Mouse (Mus musculus): ENCODE measurements around the gene Epb41l1. TPM values are rescaled to one million over a fixed set of nuclear protein-coding genes. Genes with fewer than 3 reads are reported as not detected.
"Not testable (repeated sequence)": the region's sequence is repeated elsewhere in the genome, so short reads cannot be mapped to it uniquely, and the experiment has no call there.

The Epb41l1 gene
- total RNA-seq, 2 experiments from 2014 or later: 340 to 347 TPM

DNA sequence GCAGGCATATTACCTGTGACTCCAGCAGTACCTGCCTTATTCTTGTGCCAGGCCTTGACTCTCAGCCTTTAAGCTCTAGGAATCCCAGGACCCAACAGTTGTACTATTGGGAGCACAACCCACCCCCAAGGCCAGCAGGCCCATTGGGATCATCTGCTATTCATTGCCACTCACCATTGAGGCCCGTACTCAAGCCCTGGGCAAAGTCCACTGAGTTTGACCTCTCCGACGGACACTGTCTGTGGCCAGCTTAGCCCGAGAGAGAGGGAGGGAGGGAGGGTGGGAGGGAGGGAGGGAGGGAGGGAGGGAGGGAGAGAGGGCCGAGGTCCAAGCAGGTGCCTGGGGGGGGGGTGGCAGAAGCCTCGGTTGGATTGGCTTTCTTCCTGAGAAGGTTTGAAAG is 91.9 kb downstream of the Epb41l1 start:
- Histone ChIP-seq H3K4me3 (no peak overlapping the region), H3K27ac (no peak overlapping the region)
- DNase-seq (ENCODE audit: low spot score in 2 of 2): no peak
- TF ChIP-seq CTCF (conservative IDR thresholded peaks at IDR 0.05): no peak

DNA sequence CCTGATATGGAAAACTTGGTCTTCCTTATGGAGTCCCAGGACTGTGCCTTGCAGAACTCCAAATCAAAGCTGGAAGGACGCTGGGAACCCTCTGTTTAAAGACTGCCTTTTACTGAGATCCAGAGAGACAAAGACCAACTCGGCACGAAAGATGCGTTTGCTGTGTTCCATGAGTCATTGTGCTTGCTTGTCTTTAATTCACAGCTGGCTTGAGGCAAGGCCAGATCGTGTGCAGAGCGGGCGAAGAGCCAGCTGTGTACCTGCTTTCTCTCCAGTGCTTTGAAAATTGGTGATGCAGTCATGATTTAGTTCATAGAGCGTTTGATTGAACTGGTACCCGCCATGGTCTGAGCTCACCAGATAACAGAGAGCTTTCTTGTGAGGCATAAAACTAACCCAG is 94.4 kb downstream of the Epb41l1 start:
- peak overlapping the region; percentile 11; the same call in 1 of the 2 replicates for H3K27ac ChIP-seq
- no peak for DNase-seq (ENCODE audit: low spot score in 2 of 2)
- no peak for TF ChIP-seq CTCF (conservative IDR thresholded peaks at IDR 0.05)
- no peak overlapping the region for H3K4me3 ChIP-seq

DNA sequence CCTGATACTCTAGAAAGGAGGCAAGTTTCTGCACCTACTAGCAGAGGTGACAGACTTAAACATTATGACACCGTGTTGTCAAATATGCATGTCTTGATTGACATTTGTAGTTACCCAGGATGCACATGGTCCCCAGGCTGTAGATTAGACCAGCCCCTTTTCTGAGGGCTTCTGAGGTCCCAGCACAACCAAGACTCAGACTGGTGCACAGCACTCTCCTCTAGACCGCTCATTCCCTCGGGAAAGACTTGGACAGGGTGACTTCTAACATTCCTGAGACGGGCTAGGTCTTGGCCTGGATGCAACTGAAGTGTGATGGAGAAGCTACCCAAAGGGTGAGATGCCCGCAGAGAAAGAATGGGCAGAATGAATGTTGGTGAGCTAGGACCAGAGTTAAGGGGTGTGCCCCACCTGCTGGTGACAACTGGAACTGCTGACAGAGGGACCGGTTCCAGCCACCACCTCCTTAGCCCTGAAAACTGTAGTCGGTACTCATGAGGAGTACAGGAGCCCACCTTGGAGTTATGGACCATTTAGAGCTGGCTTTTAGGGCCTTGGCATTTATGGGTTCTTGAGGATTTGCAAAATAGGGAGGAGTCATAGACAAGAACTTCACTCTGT is 95.0 kb downstream of the Epb41l1 start:
- Histone ChIP-seq H3K27ac (no peak overlapping the region), H3K4me3 (no peak overlapping the region)
- peak; percentile 96 for TF ChIP-seq CTCF (conservative IDR thresholded peaks at IDR 0.05)
- peak; percentile 79 to 87 for DNase-seq (ENCODE audit: low spot score in 2 of 2)

GRCm38 (mm10) chr2:156516678-156517077 is 96.0 kb downstream of the Epb41l1 start:
- not testable (repeated sequence) for H3K27ac ChIP-seq; H3K4me3 ChIP-seq; DNase-seq (ENCODE audit: low spot score in 2 of 2)

GRCm38 (mm10) chr2:156518306-156518705 is 97.6 kb downstream of the Epb41l1 start:
- no peak overlapping the region for H3K4me3 ChIP-seq
- TF ChIP-seq CTCF (conservative IDR thresholded peaks at IDR 0.05): no peak
- no peak overlapping the region for H3K27ac ChIP-seq
- no peak for DNase-seq (ENCODE audit: low spot score in 2 of 2)

DNA sequence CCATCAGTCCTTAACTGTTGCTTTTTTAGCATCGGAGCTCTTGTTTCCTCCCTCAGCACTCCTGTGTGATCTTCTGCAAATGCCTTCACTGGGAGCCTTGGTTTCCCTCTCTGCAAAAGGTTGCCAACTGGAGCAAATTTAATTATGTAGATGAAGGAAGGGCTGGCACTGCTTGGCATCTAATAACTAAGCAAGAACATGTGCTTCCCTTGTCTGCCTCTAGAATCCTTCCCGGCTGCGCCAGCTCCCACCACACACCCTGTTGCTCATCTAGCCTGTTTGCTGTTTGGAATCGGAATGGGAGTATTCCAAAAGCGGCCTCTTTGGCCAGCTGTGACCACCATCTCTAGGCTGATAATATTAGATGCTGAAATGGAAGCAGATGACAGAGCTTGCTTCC is 98.9 kb downstream of the Epb41l1 start:
- peak in 1 of 2 experiments; percentile 60 for DNase-seq (ENCODE audit: low spot score in 2 of 2)
- peak overlapping the region; percentile 55; the same call in 1 of the 2 replicates for H3K27ac ChIP-seq
- peak; percentile 25; the same call in 1 of the 2 replicates for TF ChIP-seq CTCF (conservative IDR thresholded peaks at IDR 0.05)
- no peak overlapping the region for H3K4me3 ChIP-seq

DNA sequence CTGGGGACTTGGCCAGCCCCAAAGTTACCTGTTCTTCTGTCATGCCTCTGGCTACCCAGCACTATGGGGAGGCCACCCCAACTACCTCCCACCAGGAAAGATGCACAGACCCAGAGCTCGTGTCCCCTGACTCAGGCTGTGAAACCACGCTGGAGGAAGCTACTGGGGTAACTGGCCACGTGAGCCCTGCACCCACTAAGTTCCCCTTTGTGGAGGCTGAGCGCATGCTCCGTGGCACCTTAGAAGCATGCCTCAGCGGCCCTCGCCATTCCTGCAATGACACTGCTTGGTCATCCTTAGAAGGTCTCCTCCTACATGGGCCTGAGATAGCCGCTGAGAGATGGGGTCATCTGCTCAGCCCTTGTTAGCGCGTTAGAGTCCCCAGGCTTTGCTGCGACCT is 102.3 kb downstream of the Epb41l1 start:
- Histone ChIP-seq H3K27ac (no peak overlapping the region), H3K4me3 (no peak overlapping the region)
- DNase-seq (ENCODE audit: low spot score in 2 of 2): no peak
- no peak for TF ChIP-seq CTCF (conservative IDR thresholded peaks at IDR 0.05)

DNA sequence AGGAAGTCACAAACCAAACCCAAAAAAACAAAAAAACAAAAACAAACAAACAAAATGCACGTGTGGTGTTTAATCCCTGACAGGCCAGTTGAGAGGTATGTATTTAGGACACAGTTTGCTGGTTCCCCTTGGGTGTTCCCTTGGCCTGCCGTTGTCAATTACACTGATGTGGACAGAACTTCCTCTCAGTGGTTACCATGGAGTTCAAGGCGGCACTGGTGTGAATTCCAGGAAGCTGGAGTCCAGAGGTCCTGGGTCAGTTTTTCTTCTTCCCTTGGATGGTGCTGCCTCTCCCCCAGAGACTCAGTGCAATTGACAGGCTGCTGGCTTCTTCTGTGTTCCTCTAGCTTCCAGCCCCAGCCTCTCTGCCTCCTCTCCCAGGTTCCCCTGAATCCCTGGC is 103.4 kb downstream of the Epb41l1 start:
- Histone ChIP-seq H3K4me3 (no peak overlapping the region), H3K27ac (no peak overlapping the region)
- TF ChIP-seq CTCF (conservative IDR thresholded peaks at IDR 0.05): no peak
- DNase-seq (ENCODE audit: low spot score in 2 of 2): no peak

DNA sequence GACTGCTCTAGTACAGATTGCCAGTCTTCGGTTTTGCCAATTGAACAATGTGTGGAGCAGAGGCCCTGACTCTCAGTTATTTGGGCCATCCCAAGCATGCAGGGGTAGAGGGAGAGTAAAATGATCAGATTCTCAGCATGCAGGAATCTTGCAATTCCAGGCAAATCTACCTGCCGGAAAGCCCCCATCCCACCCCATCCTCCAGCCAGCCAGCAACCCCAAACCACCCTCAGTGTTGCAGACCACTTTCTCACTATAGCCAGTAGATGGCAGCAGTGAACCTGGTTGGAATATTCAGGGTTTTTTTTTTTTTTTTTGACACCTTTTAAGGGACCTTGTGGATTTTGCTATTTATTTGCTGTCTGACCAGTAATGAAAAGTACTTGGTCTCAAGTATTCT is 109.0 kb downstream of the Epb41l1 start:
- TF ChIP-seq CTCF (conservative IDR thresholded peaks at IDR 0.05): peak; percentile 90
- no peak overlapping the region for H3K4me3 ChIP-seq
- H3K27ac ChIP-seq: no peak overlapping the region
- DNase-seq (ENCODE audit: low spot score in 2 of 2): no peak

GRCm38 (mm10) chr2:156533160-156533559 is 112.5 kb downstream of the Epb41l1 start:
- no peak for DNase-seq (ENCODE audit: low spot score in 2 of 2)
- Histone ChIP-seq H3K4me3 (no peak overlapping the region), H3K27ac (no peak overlapping the region)
- TF ChIP-seq CTCF (conservative IDR thresholded peaks at IDR 0.05): no peak

- no peak for TF ChIP-seq CTCF (conservative IDR thresholded peaks at IDR 0.05)
- Histone ChIP-seq H3K27ac (no peak overlapping the region), H3K4me3 (no peak overlapping the region)
- DNase-seq (ENCODE audit: low spot score in 2 of 2): no peak
Measured at GRCm38 (mm10) chr2:156538817-156539555, 118.3 kb downstream of the Epb41l1 start.

DNA sequence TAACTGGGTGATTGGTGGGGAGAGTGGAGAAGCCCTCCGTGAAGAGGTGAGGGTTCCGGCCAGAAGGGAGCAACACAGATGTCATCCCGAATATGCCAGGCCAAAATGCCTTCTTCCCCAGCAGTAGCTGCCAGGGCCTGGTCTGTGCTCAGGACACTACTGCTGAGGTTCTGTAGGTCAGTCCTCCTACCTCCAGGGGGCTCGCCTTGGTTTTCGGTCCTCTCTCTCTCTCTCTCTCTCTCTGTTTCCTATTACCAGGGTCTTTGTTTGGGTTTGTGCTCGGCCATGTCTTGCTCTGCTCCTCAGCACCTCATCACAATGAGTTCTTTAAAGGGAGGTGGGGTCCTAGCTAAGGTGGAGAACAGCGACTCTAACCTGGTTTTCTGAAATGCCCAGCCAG is 120.3 kb downstream of the Epb41l1 start:
- no peak for DNase-seq (ENCODE audit: low spot score in 2 of 2)
- no peak overlapping the region for H3K4me3 ChIP-seq
- H3K27ac ChIP-seq: peak overlapping the region; percentile 14; the same call in 1 of the 2 replicates
- TF ChIP-seq CTCF (conservative IDR thresholded peaks at IDR 0.05): no peak

DNA sequence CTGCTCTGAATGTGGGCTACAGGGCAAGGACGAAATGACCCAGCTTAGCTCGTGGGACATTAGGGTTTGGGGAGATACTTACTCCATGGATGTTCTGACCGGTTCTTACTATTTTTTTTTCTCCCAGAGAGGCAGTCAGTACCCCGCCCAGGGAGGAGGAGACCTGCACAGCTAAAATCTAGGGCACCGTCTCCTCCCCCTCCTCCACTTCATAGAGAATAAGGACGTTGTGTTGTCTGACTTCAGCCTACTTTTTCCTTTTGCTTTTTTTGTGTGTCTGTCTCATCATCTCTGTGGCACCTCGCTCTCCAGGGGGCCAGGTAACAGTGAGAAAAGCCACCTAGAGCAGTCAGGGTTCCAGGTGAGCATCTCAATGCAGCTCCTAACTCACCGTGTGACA is 121.7 kb downstream of the Epb41l1 start:
- Histone ChIP-seq H3K4me3 (no peak overlapping the region), H3K27ac (no peak overlapping the region)
- TF ChIP-seq CTCF (conservative IDR thresholded peaks at IDR 0.05): no peak
- DNase-seq (ENCODE audit: low spot score in 2 of 2): no peak

DNA sequence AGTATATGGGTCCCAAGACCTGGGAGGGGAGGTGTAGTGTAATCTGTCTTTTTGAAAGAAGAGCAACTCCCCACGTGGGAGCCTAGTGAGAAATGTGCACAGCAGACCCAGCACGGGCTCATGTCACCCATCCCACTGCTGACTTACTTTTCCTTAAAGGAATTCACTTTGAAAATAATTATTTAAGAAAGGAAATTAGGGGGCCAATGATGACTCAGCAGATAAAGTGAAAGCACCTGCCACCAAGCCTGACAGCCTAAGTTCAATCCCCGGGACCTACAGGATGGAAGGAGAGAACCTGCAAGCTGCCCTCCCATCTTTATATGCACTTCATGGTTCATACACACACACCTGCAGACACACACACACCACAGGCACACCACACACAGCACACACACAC is 123.1 kb downstream of the Epb41l1 start:
- TF ChIP-seq CTCF (conservative IDR thresholded peaks at IDR 0.05): no peak
- H3K27ac ChIP-seq: no peak overlapping the region
- no peak for DNase-seq (ENCODE audit: low spot score in 2 of 2)
- no peak overlapping the region for H3K4me3 ChIP-seq

All from layer of hippocampus, adult 2 months (tissue).